Mouse (Mus musculus) layer of hippocampus, adult 9-11 months (tissue): ENCODE results near the gene Odc1.

Experiments used
- DNase-seq: peaks from one replicate; pipeline ENCODE4 v3.0.0; 2022

Gene Odc1

GRCm38 (mm10) chr12:17588906-17589612 lies 44.5 kb downstream of the Odc1 start:
- no peak for DNase-seq

- DNase-seq, result no peak
Observed at GRCm38 (mm10) chr12:17591249-17591648, 46.7 kb downstream of the Odc1 start.

GRCm38 (mm10) chr12:17593956-17594355 lies 49.4 kb downstream of the Odc1 start:
- no peak for DNase-seq

GRCm38 (mm10) chr12:17594701-17595100 lies 50.1 kb downstream of the Odc1 start:
- DNase-seq, result no peak

GRCm38 (mm10) chr12:17595166-17595565 lies 50.6 kb downstream of the Odc1 start:
- DNase-seq, result no peak
